Mouse (Mus musculus) heart, embryonic 14.5 days (tissue): Measurements from ENCODE around the gene Ruvbl1. TPM values are rescaled to one million over a fixed set of nuclear protein-coding genes. Genes with fewer than 3 reads are reported as not detected.
A peak's percentile ranks its signal among the peaks of the same experiment; 100 is the strongest.

Source experiments
- ATAC-seq: fragments of 200-750 bp; cut with Nextera tagmentation; 2 replicates; pipeline ENCODE4 v1.8.0; 2017; ENCODE audit warnings: low read depth, moderate TSS enrichment; ENCODE audit not compliant: insufficient number of reproducible peaks, insufficient read depth, low FRiP score
- H3K27ac ChIP-seq, 2 experiments: fragments of 200-500 bp in 1 of 2; fragments of 300-500 bp in 1 of 2; sonication (generic) in 1 of 2; replicated peaks in 1 of 2; 2 replicates each; pipeline ENCODE4 v1.5.1; 2012 to 2014; ENCODE audit warnings: low read depth in 2 of 2, low read length in 2 of 2, control low read depth in 1 of 2, mild to moderate bottlenecking in 1 of 2, mixed read lengths in 1 of 2; ENCODE audit not compliant: control insufficient read depth in 1 of 2, insufficient read depth in 1 of 2
- H3K27me3 ChIP-seq: fragments of 300-500 bp; sonication (generic); 2 replicates; pipeline ENCODE4 v1.6.1; 2014; ENCODE audit warnings: mild to moderate bottlenecking, low read length, control low read depth; ENCODE audit not compliant: control insufficient read depth, insufficient read depth
- H3K36me3 ChIP-seq: fragments of 300-500 bp; sonication (generic); 2 replicates; pipeline ENCODE4 v1.6.1; 2014; ENCODE audit warnings: mild to moderate bottlenecking, control low read depth, low read length, mixed read lengths; ENCODE audit not compliant: control insufficient read depth, insufficient read depth
- H3K4me1 ChIP-seq, 2 experiments: fragments of 200-500 bp in 1 of 2; fragments of 300-500 bp in 1 of 2; sonication (generic) in 1 of 2; 2 replicates each; pipeline ENCODE4 v1.6.1; 2012 to 2014; ENCODE audit warnings: low read length in 2 of 2, control low read depth in 1 of 2, mixed read lengths in 1 of 2; ENCODE audit not compliant: control insufficient read depth in 2 of 2, insufficient read depth in 2 of 2
- H3K4me2 ChIP-seq: fragments of 300-500 bp; sonication (generic); 2 replicates; pipeline ENCODE4 v1.6.1; 2014; ENCODE audit warnings: mild to moderate bottlenecking, low read length
- H3K4me3 ChIP-seq, 2 experiments: fragments of 200-500 bp in 1 of 2; fragments of 300-500 bp in 1 of 2; sonication (generic) in 1 of 2; 2 replicates each; pipeline ENCODE4 v1.5.1; 2012 to 2014; ENCODE audit warnings: low read length in 2 of 2, mild to moderate bottlenecking in 2 of 2, control low read depth in 1 of 2, low read depth in 1 of 2, moderate library complexity in 1 of 2; ENCODE audit not compliant: control insufficient read depth in 1 of 2, insufficient read depth in 1 of 2
- H3K9ac ChIP-seq: fragments of 300-500 bp; sonication (generic); 2 replicates; pipeline ENCODE4 v1.6.1; 2014; ENCODE audit warnings: mild to moderate bottlenecking, low read length
- H3K9me3 ChIP-seq: fragments of 300-500 bp; sonication (generic); 2 replicates; pipeline ENCODE4 v1.6.1; 2016; ENCODE audit warnings: low read length, control low read depth; ENCODE audit not compliant: control insufficient read depth
- WGBS: fragments of 180-500 bp; shearing (Covaris S2); extraction: QIAGEN DNeasy Blood & Tissue Kit; methylation state at CpG from one replicate; pipeline ENCODE4 v1.1.7; 2014; 5-methylcytosine and 5-hydroxymethylcytosine counted together
- polyA plus RNA-seq: library from polyadenylated mRNA; unstranded; fragments of >200 nt; fragmentation: Nextera tagmentation; extraction: Ambion mirVana; gene quantifications from 2 replicates; pipeline ENCODE4 v1.2.1, GENCODE M21; 2014

Gene Ruvbl1
- polyA plus RNA-seq, 1 experiment from 2014 or later: 72.2 TPM

DNA sequence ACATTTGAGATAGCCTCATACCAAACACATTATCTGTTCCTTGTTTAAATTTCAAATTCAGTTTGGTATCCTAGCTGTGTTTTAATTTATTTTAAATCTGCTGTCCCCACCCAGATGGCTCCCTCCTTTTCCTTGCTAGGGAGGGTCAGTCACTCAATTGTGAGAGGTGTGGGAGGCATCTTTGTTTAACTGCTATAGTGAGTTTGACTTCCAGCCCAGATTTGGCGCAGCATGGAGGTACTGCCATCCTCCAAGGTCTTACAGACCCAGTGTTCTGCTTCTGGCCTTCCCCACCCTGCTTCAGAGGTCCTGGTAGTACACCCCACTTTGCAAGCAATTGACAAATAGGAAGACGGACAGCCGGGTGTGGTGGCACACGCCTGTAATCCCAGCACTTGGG lies 58.8 kb downstream of the Ruvbl1 start:
- Histone ChIP-seq H3K27me3 (no peaks in the 10 kb centered on the region), H3K36me3 (no peaks in the 10 kb centered on the region), H3K4me1 (peaks cover 3 to 8% of the 10 kb centered on the region in 2 experiments; a peak in 1 of 4 replicates), H3K9me3 (no peaks in the 10 kb centered on the region), H3K4me3 (no peak overlapping the region), H3K4me2 (no peak overlapping the region), H3K9ac (no peak overlapping the region), H3K27ac (no peak overlapping the region)
- ATAC-seq: no peak
- 82% methylated on average over 4 of the region's 4 CpGs for WGBS

DNA sequence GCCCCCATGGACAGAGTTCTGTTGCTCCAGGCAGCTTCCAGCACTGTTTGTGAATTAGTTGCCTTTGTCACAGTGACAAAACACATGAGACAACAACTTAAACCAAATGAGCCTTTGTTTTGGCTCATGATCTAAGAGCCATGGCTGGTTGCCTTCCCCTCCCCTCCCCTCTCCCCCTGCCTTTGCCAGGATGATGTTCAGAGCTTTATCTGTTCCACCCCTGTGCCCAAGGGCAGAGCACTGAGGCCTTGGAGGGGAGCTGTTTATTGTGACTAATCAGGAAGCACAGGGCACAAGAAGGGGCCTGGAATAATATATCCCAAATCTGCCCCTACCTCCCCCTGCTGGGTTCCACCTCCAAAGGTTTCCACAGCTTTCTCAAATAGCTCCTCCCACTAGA lies 65.1 kb downstream of the Ruvbl1 start:
- Histone ChIP-seq H3K9me3 (no peaks in the 10 kb centered on the region), H3K4me3 (no peak overlapping the region), H3K27me3 (no peaks in the 10 kb centered on the region), H3K4me2 (no peak overlapping the region), H3K27ac (no peak overlapping the region), H3K4me1 (no peaks in the 10 kb centered on the region), H3K36me3 (no peaks in the 10 kb centered on the region), H3K9ac (no peak overlapping the region)
- no peak for ATAC-seq

DNA sequence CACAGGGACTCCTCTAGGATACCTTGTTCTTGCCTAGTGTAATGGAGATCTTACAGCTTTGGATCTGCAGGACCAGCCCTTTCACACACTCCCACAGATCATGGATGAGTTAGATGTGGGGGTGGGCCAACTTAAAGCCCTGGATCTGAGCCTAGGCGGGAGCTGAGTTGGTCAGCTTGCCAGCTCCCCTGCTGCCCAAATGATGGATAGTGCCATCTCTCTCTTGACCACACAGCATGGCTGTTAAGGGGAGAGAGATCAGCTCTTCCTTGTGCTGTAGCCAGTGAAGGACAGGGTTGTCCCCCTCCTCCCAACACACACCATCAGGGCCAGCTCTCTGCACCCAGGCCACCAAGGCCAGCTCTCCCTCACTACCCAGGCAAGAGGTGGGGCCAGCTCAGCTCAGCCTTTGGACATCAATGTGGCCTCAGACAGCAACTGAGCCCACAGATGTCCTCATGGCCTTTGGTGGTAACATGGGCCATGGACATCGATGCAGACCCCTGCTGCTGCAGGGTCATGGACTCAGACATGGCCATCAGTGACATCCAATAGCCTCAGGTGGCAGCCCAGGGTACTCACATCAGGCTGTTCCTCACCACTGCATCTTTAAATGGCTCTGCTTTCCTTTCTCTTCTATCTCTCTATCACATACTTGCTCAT lies 75.0 kb downstream of the Ruvbl1 start:
- WGBS: 61% methylated on average over 2 of the region's 2 CpGs
- no peak for ATAC-seq
- Histone ChIP-seq H3K4me2 (no peak overlapping the region), H3K27me3 (peaks cover 2% of the 10 kb centered on the region), H3K9ac (no peak overlapping the region), H3K4me1 (peaks cover under 1 to 2% of the 10 kb centered on the region in 2 experiments; a peak in 1 of 4 replicates), H3K9me3 (no peaks in the 10 kb centered on the region), H3K4me3 (no peak overlapping the region), H3K27ac (no peak overlapping the region), H3K36me3 (no peaks in the 10 kb centered on the region)

DNA sequence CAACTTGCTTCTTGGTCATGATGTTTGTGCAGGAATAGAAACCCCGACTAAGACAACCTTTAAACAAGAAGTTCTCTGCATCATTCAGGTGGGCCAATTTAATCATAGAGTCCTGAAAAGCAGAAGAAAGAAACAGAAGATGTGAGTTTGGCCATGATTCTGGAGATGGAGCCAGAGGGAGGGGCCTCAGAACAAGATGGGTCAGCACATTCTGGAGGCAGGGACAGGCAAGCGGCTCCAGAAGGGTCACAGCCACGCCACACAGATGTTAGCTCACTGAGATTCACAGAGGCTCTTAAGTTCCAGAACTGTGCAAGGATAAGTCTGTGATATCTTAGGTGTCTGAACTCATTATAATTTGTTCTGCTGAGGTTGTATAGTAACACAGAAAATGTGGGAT lies 79.0 kb downstream of the Ruvbl1 start:
- Histone ChIP-seq H3K4me2 (no peak overlapping the region), H3K27me3 (peaks cover 30% of the 10 kb centered on the region), H3K4me1 (peaks cover 2 to 3% of the 10 kb centered on the region in 2 experiments; a peak in 1 of 4 replicates), H3K27ac (no peak overlapping the region), H3K4me3 (no peak overlapping the region), H3K9me3 (no peaks in the 10 kb centered on the region), H3K9ac (no peak overlapping the region), H3K36me3 (no peaks in the 10 kb centered on the region)
- ATAC-seq: no peak
- WGBS: 74% methylated on average over 3 of the region's 3 CpGs

DNA sequence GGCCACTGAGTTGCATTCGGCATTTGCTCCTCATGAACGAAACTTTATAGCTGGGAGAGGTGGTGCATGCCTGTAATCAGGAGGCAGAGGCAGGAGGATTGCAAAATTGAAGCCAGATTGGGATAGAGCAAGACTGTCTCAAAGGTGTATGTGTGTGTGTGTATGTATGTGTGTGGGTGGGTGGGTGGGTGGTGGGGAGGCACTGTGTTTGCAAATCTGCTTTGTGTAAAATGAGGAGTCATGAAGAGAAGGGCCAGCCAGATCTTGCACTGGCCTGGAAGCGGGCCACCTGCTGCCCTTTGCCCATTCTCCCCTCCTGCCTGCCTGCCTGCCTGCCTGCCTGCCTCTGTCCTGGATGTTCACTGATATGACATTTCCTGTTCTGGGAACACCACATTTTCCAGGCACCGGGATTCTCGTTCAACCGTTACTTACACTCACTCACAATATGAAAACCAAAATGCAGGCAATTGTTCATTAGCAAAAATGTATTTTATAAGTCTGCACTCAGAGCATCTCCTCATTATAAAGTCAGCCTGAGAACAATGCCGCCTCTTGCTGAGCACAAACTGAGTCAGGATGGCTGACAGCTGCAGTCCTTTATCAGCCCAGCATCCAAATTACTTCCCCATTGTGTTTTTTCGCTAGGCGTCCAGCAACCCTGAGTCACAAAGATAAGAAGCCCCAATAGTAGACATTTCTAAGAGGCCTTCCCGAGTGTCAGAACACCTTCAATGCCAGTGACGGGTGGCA lies 79.6 kb downstream of the Ruvbl1 start:
- Histone ChIP-seq H3K4me3 (no peak overlapping the region), H3K27me3 (peaks cover 30% of the 10 kb centered on the region), H3K9ac (no peak overlapping the region), H3K27ac (no peak overlapping the region), H3K36me3 (no peaks in the 10 kb centered on the region), H3K4me1 (peaks cover 2 to 3% of the 10 kb centered on the region in 2 experiments; a peak in 1 of 4 replicates), H3K9me3 (no peaks in the 10 kb centered on the region), H3K4me2 (peak overlapping the region; percentile 3; the same call in 1 of the 2 replicates)
- 25% methylated on average over 11 of the region's 11 CpGs for WGBS
- ATAC-seq: no peak

DNA sequence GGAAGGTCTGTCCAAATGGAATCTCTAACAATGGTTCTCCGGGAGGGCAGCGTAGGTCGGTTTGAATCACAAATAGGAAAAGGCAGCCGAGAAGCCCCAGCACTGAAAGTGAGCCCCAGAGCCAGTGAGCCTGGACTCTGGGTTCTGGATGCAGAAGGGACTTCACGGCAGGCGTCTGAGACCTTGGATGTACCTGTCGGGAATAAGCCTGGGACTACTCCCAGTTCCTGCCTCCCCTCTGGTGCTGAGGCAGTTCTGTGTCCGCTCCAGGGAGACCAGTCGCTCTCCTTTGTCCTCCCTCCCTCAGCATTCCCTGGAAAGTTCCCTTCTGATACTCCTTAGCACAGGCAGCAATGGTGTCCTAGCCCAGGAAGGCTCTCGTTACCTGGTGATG lies 80.2 kb downstream of the Ruvbl1 start:
- Histone ChIP-seq H3K4me2 (peak overlapping the region; percentile 3; the same call in 1 of the 2 replicates), H3K9ac (no peak overlapping the region), H3K36me3 (no peaks in the 10 kb centered on the region), H3K4me1 (peaks cover 2 to 3% of the 10 kb centered on the region in 2 experiments; a peak in 1 of 4 replicates), H3K9me3 (no peaks in the 10 kb centered on the region), H3K27ac (no peak overlapping the region), H3K4me3 (no peak overlapping the region), H3K27me3 (peaks cover 30% of the 10 kb centered on the region)
- ATAC-seq: no peak
- 18% methylated on average over 10 of the region's 10 CpGs for WGBS
